Mouse (Mus musculus): ENCODE measurements around the gene Cers6. TPM values are rescaled to one million over a fixed set of nuclear protein-coding genes. Genes with fewer than 3 reads are reported as not detected.

Cers6 gene
- polyA plus RNA-seq, 1 experiment from 2014 or later, result 3.6 TPM

DNA sequence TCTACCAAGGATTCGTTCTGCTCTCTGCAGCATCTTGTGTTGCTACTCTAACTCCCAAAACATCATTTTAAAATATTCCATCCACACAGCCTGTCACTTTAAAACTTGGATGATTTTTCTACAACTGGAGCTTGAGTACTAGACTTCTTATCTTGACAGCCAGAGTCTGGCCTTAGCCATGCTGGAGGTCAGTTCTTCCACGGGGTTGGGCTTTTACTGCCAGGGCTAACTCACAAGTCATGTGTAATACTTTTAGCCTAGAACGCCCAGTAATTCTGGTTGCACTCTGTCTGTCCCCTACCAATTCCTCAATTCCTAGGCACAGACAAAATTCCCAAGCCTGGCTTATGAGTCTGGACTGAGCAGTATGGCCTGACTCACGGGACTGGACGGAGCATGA is 88.5 kb downstream of the Cers6 start:
- Histone ChIP-seq H3K4me3 (replicated peaks) (no peak overlapping the region), H3K4me2 (no peak overlapping the region), H3K27ac (no peak overlapping the region), H3K4me1 (replicated peaks) (peaks cover 34% of the 10 kb centered on the region), H3K9me3 (replicated peaks) (no peaks in the 10 kb centered on the region), H3K36me3 (no peaks in the 10 kb centered on the region), H3K9ac (no peak overlapping the region), H3K27me3 (no peaks in the 10 kb centered on the region)
- no peak for DNase-seq
- WGBS (ENCODE audit: insufficient replicate concordance), result 46% methylated on average over 5 of the region's 5 CpGs
- peak; percentile 10; the same call in 1 of the 2 replicates for ATAC-seq (ENCODE audit: low read depth)

DNA sequence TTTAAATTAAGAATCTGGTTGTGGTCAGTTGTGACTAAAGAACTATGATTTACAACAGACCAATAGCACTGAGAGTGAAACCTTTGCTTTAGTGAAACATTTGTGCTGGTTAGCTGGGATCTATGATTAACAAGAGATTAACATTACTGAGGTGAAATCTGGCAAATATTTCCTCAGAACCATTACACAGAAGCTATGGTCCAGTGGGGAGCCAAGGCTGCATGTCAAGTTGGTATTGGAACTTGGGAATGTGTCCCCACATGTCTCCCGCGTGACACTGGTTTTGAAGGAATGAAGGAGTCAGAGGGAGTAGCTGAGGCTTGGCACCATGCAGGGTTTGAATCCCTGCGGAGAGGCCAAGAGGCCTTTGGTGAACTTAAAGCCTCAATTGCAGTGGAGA is 90.5 kb downstream of the Cers6 start:
- WGBS (ENCODE audit: insufficient replicate concordance), result 80% methylated on average over 3 of the region's 3 CpGs
- no peak for DNase-seq
- no peaks in the 10 kb centered on the region for H3K9me3 ChIP-seq (replicated peaks)
- H3K27me3 ChIP-seq, result no peaks in the 10 kb centered on the region
- ATAC-seq (ENCODE audit: low read depth), result no peak
- H3K4me1 ChIP-seq (replicated peaks), result peaks cover 23% of the 10 kb centered on the region
- no peaks in the 10 kb centered on the region for H3K36me3 ChIP-seq
- H3K9ac ChIP-seq, result no peak overlapping the region
- no peak overlapping the region for H3K4me3 ChIP-seq (replicated peaks)
- H3K27ac ChIP-seq, result no peak overlapping the region
- H3K4me2 ChIP-seq, result no peak overlapping the region

DNA sequence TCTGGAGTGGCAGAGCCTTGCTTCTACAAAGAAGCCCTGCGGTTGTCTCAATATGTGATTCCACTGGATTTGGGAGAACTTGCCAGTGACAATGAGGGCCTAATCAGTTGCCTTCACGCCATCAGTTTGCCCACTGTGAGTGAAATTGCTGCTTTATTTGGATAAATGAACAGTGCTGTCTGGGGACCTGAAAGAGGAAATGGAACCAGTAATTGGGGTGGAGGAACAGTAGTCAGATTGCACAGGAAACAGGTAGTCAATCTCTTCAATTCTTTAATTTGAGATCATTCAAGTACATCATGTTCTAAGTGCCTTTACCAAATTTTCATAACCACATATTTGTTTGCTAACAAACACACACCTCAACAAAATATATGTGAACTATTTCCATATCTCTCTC is 92.4 kb downstream of the Cers6 start:
- DNase-seq, result no peak
- Histone ChIP-seq H3K4me2 (no peak overlapping the region), H3K4me1 (replicated peaks) (peaks cover 14% of the 10 kb centered on the region), H3K27me3 (no peaks in the 10 kb centered on the region), H3K9ac (no peak overlapping the region), H3K9me3 (replicated peaks) (no peaks in the 10 kb centered on the region), H3K4me3 (replicated peaks) (no peak overlapping the region), H3K27ac (no peak overlapping the region), H3K36me3 (no peaks in the 10 kb centered on the region)
- WGBS (ENCODE audit: insufficient replicate concordance), result 60% methylated on average over 2 of the region's 2 CpGs
- ATAC-seq (ENCODE audit: low read depth), result no peak

DNA sequence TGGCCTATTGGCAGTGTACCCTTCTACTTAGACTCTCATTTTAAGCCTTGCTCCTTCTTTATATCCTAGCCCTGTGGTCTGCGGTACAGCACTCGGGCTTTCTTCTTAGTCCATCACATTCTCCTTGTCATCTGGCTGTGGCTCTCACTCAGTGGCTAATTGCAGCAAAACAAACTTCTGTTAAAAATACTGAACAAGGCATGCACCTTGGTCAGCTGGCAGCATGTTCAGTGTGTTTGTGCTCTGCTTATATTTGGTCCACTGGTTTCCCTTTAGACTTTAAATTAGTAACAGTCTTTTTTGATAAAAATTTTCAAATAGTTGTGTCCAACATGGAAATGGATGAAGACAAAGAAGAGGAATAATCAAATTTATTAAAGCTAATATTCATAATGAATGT is 94.3 kb downstream of the Cers6 start:
- Histone ChIP-seq H3K4me3 (replicated peaks) (no peak overlapping the region), H3K27ac (no peak overlapping the region), H3K9me3 (replicated peaks) (no peaks in the 10 kb centered on the region), H3K36me3 (no peaks in the 10 kb centered on the region), H3K4me1 (replicated peaks) (no peaks in the 10 kb centered on the region), H3K4me2 (no peak overlapping the region), H3K9ac (no peak overlapping the region), H3K27me3 (no peaks in the 10 kb centered on the region)
- no peak for ATAC-seq (ENCODE audit: low read depth)
- DNase-seq, result no peak
- 81% methylated on average over 2 of the region's 2 CpGs for WGBS (ENCODE audit: insufficient replicate concordance)

DNA sequence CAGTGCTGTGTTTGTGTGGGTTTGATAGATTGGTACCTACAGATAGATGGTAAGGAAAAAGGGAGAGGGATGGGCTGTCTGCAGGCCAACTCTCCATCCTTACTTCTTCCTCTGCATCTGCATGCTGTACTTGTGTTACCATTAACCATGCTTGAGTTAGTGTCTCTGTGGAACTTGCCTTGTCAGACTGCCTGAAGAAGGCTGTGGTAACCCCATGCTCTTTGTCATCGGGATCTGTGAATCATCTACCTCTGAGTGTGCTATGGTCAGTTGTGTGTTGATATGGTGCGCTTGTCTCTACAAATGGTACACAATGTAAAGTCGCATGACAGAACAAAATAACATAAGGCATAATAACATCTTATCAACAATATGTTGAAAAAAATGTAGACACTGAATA is 94.9 kb downstream of the Cers6 start:
- H3K4me2 ChIP-seq, result no peak overlapping the region
- H3K9ac ChIP-seq, result no peak overlapping the region
- DNase-seq, result no peak
- WGBS (ENCODE audit: insufficient replicate concordance), result 79% methylated on average over 3 of the region's 3 CpGs
- H3K9me3 ChIP-seq (replicated peaks), result no peaks in the 10 kb centered on the region
- H3K4me1 ChIP-seq (replicated peaks), result no peaks in the 10 kb centered on the region
- no peaks in the 10 kb centered on the region for H3K27me3 ChIP-seq
- no peak for ATAC-seq (ENCODE audit: low read depth)
- H3K36me3 ChIP-seq, result no peaks in the 10 kb centered on the region
- H3K27ac ChIP-seq, result no peak overlapping the region
- no peak overlapping the region for H3K4me3 ChIP-seq (replicated peaks)

DNA sequence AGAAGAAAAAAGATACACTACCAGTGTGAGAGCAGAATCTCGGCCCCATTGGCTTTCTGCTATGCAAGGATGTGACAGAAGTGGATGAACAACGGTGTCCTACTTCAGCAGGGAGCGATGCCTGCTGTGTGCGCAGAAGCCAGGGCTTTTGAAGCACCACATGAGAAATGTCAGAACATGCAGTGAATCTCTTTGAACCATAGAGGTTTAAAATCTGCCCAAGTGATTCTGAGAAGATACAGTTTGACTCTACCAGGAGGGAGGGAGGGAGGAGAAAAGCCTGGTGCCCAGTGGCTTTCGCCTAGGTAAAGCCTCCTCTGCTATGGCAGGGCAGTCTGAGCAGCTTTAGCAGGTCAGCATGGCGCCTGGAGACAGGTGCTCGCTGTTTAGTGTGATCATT is 96.6 kb downstream of the Cers6 start:
- Histone ChIP-seq H3K4me1 (replicated peaks) (no peaks in the 10 kb centered on the region), H3K4me3 (replicated peaks) (no peak overlapping the region), H3K9me3 (replicated peaks) (no peaks in the 10 kb centered on the region), H3K36me3 (no peaks in the 10 kb centered on the region), H3K27me3 (no peaks in the 10 kb centered on the region), H3K27ac (no peak overlapping the region), H3K9ac (no peak overlapping the region), H3K4me2 (no peak overlapping the region)
- WGBS (ENCODE audit: insufficient replicate concordance), result 71% methylated on average over 7 of the region's 7 CpGs
- DNase-seq, result no peak
- no peak for ATAC-seq (ENCODE audit: low read depth)

DNA sequence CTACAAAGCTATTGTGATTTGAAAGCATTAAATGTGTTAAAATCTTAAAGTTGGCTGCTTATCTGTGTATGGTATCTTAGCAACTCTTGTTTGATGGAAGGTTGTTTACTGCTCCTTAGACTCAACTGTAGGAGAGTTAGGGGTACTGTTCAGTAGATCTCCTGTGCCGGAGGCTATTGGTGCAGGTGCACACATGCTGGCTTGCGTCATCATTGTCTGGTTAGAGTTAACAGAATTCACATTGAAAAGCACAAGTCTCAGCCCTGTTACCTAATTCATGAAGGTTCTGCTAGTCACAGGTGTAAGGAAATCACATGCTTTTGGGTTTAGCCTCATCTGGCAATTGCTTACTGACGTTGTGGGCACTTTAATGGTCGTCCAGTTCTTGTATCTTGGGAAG is 98.3 kb downstream of the Cers6 start:
- DNase-seq (no peak), ATAC-seq (ENCODE audit: low read depth) (no peak)
- Histone ChIP-seq H3K27me3 (no peaks in the 10 kb centered on the region), H3K27ac (no peak overlapping the region), H3K36me3 (no peaks in the 10 kb centered on the region), H3K9me3 (replicated peaks) (no peaks in the 10 kb centered on the region), H3K9ac (no peak overlapping the region), H3K4me3 (replicated peaks) (no peak overlapping the region), H3K4me2 (no peak overlapping the region), H3K4me1 (replicated peaks) (peaks cover 4% of the 10 kb centered on the region; the same call in 1 of the 2 replicates)
- WGBS (ENCODE audit: insufficient replicate concordance), result 84% methylated on average over 4 of the region's 4 CpGs

DNA sequence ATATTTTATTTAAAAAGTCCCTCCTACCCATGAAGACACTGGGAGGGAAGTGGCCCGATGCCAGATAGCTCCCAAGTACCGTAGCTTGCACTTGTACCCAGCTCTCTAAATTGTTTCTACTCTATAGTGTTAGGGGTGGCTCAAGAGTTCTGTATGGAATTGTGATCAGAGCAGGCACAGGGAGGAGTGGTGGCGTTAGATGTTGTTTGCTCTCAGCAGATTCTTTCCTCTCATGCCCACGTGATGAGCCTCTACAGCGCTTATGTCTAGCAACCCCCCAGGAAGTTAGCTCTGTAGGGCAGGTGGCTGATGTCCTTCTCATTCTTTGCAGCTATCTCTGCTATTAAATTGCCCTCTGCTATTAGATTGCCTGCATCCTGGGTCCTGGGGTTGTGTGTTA is 98.8 kb downstream of the Cers6 start:
- Histone ChIP-seq H3K9ac (no peak overlapping the region), H3K36me3 (no peaks in the 10 kb centered on the region), H3K27me3 (no peaks in the 10 kb centered on the region), H3K9me3 (replicated peaks) (no peaks in the 10 kb centered on the region), H3K27ac (no peak overlapping the region), H3K4me3 (replicated peaks) (no peak overlapping the region), H3K4me1 (replicated peaks) (peaks cover 4% of the 10 kb centered on the region; the same call in 1 of the 2 replicates), H3K4me2 (no peak overlapping the region)
- DNase-seq (no peak), ATAC-seq (ENCODE audit: low read depth) (no peak)
- WGBS (ENCODE audit: insufficient replicate concordance), result 79% methylated on average over 5 of the region's 5 CpGs

DNA sequence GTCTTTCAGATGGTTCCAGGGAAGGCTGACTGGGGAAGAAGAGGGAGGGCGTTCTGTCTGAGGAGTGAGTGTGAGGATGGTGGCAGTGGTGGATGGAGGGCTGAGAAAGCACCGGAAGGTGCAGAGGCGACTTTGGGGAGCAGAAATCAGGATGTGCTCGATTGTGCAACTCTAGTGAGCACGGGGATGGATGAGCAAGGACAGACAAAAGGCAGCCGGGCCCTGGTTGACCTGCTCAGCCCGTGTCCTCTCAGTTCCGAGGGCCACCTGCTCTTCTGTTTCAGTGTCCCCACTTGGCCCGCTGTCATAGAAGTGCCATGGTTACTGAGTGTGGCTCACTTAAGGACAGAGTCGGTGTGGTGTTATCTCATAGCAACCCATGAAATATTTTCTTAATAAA is 99.4 kb downstream of the Cers6 start:
- no peak overlapping the region for H3K27ac ChIP-seq
- no peaks in the 10 kb centered on the region for H3K36me3 ChIP-seq
- DNase-seq (no peak), ATAC-seq (ENCODE audit: low read depth) (no peak)
- no peaks in the 10 kb centered on the region for H3K27me3 ChIP-seq
- H3K9ac ChIP-seq, result no peak overlapping the region
- peaks cover 4% of the 10 kb centered on the region; the same call in 1 of the 2 replicates for H3K4me1 ChIP-seq (replicated peaks)
- H3K4me3 ChIP-seq (replicated peaks), result no peak overlapping the region
- H3K9me3 ChIP-seq (replicated peaks), result no peaks in the 10 kb centered on the region
- 75% methylated on average over 10 of the region's 10 CpGs for WGBS (ENCODE audit: insufficient replicate concordance)
- no peak overlapping the region for H3K4me2 ChIP-seq

DNA sequence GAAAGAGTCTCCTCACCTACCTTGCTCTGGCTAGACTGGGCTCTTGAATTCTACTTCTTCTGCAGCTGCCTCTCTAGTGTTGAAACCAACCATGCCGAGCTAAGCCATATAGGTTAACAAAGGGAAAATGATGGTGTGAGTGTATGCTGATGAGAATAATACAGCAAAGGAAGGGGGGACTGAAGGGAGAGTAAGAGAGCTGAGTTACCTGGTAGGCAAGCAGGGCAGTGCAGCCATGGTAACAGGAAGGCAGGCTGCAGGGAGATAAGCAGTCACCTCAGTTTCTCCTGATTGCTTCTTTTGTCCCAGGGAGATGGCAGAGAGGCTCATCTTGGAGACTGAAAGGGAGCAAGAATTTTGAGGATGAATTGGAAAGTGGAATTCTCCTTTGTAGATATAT is 105.1 kb downstream of the Cers6 start:
- Histone ChIP-seq H3K36me3 (0 out of 2 replicates have a peak, but pooled peaks cover 6% of the 10 kb centered on the region), H3K4me3 (replicated peaks) (no peak overlapping the region), H3K4me2 (no peak overlapping the region), H3K27me3 (no peaks in the 10 kb centered on the region), H3K9ac (no peak overlapping the region), H3K27ac (no peak overlapping the region), H3K9me3 (replicated peaks) (0 out of 2 replicates have a peak, but pooled peaks cover 4% of the 10 kb centered on the region), H3K4me1 (replicated peaks) (peaks cover 9% of the 10 kb centered on the region)
- no peak for DNase-seq
- WGBS (ENCODE audit: insufficient replicate concordance), result 72% methylated on average over 1 of the region's 1 CpGs
- no peak for ATAC-seq (ENCODE audit: low read depth)

DNA sequence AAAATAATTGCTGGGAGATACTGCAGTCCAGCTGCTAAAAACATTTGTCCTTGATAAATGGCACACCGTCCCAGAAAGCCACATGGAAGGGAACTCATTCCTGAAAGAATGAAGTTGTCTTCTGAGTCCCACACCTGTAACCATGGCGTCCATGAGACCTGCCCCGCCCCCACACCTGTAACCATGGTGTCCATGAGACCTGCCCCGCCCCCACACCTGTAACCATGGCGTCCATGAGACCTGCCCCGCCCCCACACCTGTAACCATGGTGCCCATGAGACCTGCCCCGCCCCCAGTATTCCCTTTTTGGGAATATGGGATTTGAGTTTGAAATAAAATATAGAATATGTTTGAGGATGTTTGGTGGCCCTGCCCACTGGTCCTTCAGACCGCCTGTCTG is 106.8 kb downstream of the Cers6 start:
- 70% methylated on average over 8 of the region's 8 CpGs for WGBS (ENCODE audit: insufficient replicate concordance)
- H3K4me2 ChIP-seq, result no peak overlapping the region
- DNase-seq (no peak), ATAC-seq (ENCODE audit: low read depth) (no peak)
- H3K9ac ChIP-seq, result no peak overlapping the region
- H3K4me1 ChIP-seq (replicated peaks), result peaks cover 8% of the 10 kb centered on the region
- 0 out of 2 replicates have a peak, but pooled peaks cover 4% of the 10 kb centered on the region for H3K9me3 ChIP-seq (replicated peaks)
- H3K27me3 ChIP-seq, result no peaks in the 10 kb centered on the region
- H3K4me3 ChIP-seq (replicated peaks), result no peak overlapping the region
- H3K36me3 ChIP-seq, result 0 out of 2 replicates have a peak, but pooled peaks cover 6% of the 10 kb centered on the region
- no peak overlapping the region for H3K27ac ChIP-seq

DNA sequence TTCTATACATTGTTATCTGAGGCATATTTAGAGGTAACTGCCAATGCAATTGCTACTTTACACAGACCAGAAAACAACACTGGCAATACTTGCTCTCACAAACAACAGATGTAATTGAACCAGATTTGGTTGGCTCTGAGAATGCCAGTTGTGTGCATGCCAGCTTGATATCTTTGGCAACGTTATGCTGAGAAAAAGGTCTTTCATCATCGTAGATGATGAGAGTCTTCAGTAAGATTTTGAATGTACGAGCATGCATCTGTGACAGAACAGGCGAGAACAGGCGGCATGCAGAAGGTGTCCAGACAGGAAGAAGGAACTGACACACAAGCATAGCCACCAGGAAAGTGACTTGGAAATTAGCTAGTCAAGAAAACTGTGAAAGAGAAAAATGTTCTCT is 110.6 kb downstream of the Cers6 start:
- peaks cover 24% of the 10 kb centered on the region for H3K4me1 ChIP-seq (replicated peaks)
- 71% methylated on average over 5 of the region's 5 CpGs for WGBS (ENCODE audit: insufficient replicate concordance)
- H3K27ac ChIP-seq, result no peak overlapping the region
- no peak overlapping the region for H3K4me2 ChIP-seq
- ATAC-seq (ENCODE audit: low read depth) (no peak), DNase-seq (no peak)
- 0 out of 2 replicates have a peak, but pooled peaks cover 6% of the 10 kb centered on the region for H3K36me3 ChIP-seq
- 0 out of 2 replicates have a peak, but pooled peaks cover 4% of the 10 kb centered on the region for H3K9me3 ChIP-seq (replicated peaks)
- no peaks in the 10 kb centered on the region for H3K27me3 ChIP-seq
- H3K4me3 ChIP-seq (replicated peaks), result no peak overlapping the region
- no peak overlapping the region for H3K9ac ChIP-seq
